Mouse (Mus musculus) erythroblast, embryonic 14.5 days (primary cell): Measurements from ENCODE around the gene 0610012G03Rik.

Experiments
- GATA1 ChIP-seq: IDR thresholded peaks from 2 replicates; pipeline ENCODE4 v1.6.1; 2012; ENCODE audit warnings: low read length, inconsistent platforms, mixed read lengths
- TAL1 ChIP-seq: IDR thresholded peaks from 3 replicates; pipeline ENCODE4 v1.6.1; 2012; ENCODE audit warnings: low read length, inconsistent platforms, mixed read lengths

GRCm38 (mm10) chr16:31926547-31927182, 21.6 kb downstream of the 0610012G03Rik start:
- TF ChIP-seq TAL1 (no peak), GATA1 (no peak)
